Mouse (Mus musculus) frontal cortex, postnatal 14 days (tissue): Measurements from ENCODE around the gene Ifngr1.

Experiments
- DNase-seq, 2 experiments: peaks; one replicate each; pipeline ENCODE4 v3.0.0; 2022; ENCODE audit warnings: low spot score in 2 of 2

The Ifngr1 gene

DNA sequence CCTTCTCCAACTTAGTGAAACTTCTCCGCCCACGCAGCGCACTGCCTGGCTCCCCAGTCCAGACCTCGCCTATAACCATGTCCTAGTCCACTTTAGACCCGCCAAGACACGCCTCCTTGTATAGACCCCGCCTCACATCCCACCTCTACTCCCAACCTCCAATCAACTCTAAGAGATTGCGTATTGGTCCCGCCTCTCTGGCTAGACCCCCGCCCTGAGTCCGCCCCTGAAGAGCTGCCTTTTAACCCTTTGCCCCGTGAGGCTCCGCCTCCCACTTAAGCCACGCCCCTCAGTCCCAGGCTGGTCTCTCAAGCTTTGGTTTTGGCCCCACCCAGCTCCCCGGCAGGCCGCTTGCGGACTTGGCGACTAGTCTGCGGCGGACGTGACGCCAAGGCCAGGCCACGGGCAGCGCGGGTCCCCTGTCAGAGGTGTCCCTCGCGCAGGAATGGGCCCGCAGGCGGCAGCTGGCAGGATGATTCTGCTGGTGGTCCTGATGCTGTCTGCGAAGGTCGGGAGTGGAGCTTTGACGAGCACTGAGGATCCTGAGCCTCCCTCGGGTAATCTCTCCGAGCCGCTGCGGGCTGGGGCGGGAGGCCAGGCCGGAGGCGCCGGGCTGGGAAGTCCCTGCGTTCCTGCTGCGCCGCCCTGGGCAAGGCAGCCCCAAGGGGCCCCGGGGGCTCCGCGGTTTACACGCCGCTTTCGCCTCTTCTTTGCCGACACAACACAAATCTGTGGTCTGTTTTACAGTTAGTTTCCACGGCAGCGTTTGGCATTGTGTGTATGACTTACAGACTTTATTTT, at the start of gene Ifngr1:
Ifngr1 (plus strand) TSS at position 309 of the 801 bp plus-strand sequence.
- DNase-seq, result peak; percentile 94

DNA sequence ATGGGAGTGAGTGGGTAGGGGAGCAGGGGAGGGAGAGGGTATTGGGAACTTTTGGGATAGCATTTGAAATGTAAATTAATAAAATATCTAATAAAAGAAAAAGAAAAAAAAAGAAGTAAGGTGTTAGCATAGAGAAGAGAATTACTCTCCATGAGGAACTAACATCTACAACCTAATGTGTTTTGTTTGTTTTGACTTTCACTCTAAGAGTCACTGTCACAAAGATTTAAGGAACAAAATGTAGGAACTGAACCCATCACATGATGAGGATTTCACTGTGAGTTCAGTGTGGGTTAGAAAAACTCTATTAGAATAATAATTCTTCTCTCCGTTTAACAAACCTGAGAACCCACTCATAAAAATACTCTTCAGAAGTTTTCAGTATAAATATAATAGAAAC, 44.9 kb upstream of the Ifngr1 start:
- DNase-seq, result no peak

DNA sequence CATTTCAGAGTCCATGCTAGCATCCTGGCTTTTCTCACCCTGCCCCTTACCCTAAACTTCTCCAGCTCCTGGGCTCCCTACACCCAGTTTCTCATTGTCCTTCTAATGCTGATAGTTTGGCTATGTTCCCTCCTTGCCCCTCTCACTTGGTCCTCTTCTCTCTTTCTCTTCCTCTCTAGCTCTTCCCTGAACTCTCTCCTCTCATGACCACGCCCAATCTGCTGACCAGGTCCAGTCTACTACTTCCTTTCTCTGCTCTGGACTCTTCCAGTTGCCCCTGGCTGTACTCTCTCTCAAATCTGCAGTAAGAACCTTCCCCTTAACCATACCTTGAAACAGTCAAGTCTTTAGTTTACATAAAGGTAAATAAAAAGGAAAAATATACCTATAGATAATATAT, 43.7 kb upstream of the Ifngr1 start:
- no peak for DNase-seq

DNA sequence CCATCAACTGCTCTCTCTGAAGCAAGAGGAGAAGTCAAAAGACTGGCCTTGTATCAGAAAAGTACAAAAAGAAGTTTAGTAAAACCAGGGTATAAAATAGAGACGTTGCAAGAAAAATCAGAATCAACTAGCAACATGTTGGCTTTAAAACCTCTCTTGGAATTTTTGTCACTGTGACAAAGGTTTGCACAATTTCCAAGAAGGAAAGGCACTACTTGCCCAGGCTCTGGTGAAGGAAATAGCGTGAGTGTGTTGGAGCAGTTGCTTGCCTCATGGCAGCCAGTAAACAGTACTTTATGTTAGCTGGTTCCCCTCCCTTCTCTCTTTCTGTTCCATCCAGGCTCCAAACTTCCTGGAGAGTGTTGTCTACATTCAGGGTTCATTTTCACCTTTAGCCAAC, 43.3 kb upstream of the Ifngr1 start:
- no peak for DNase-seq

DNA sequence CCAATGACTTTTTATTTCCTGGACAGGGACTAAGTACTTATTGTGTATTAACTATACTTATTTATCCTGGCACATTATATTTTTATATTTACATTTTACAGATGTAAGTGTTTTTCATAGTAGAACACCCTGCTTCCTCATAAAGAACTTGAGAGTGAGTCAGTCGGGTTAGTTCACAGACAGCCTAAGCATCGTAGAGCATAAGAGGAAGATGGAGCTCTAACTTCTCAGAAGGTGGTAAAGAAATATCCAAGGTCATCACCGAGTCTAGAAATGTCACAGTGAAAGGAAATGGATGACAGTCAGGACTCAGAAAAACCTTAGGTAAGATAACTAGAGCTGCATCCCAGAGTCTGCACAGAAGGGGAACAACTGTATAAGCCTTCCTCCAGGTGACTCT, 40.2 kb upstream of the Ifngr1 start:
- no peak for DNase-seq

DNA sequence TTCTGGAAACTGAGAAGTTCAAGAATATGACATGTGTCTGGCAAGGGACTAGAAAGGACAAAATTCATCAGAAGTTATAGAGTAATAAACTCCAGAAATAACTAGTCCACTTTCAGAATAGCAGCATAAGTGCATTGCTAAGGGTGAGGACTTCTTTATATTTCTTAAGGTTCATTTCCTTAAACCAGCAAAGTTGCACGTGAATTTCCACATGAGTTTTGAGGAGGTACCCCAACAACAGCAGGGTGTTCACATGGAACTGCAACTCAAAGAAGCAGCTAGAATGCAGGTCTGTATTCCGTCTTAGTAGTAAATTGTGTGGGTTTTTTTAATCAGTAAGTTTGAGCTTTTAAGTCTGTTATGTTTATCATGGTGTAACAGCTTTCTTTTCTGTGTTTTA, 37.9 kb upstream of the Ifngr1 start:
- no peak for DNase-seq

DNA sequence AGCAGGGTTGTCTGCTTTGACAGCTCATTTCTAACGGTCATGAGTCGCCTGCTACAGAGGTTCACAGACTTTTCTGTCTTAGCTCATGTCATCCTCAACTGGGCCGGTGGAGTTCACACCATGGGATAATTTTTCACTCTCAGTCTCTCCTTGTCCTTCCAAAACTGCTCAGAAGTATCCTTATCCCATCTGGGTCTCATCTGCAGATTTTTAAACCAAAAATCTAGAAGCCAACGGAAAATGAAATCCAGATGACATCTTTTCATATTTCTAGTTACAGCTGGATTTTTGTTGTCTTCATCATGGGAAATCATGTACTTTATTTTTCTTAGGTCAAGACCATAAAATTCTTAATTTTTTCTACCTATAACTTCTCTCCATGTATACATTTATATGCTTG, 34.1 kb upstream of the Ifngr1 start:
- DNase-seq, result no peak

DNA sequence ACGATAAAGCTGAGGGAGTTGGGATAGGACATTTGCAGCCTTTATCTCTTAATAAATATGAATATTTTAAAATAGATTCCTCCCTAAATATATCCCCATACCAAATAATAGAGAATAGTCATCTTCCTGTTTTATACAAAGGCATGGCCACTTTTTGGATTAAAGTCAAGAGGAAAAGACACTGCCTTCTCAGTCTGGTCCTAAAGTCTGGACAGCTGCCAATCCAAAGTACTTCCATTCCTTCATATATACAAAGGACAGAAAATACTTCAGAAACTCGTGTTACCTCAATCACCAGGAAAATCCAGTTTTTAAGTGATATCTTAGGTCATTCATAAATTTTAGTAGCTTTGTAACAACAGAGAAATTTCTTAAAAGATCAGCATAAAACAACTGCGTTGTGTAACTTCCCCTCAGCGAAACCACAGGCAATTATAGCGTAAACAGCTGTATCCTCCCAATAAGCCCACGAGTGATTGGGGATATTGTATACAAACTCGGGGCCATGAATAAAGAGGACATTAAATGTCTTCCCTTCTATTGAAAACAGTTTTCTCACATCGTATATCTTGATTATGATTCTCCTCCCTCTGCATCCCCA, 32.1 kb upstream of the Ifngr1 start:
- no peak for DNase-seq

DNA sequence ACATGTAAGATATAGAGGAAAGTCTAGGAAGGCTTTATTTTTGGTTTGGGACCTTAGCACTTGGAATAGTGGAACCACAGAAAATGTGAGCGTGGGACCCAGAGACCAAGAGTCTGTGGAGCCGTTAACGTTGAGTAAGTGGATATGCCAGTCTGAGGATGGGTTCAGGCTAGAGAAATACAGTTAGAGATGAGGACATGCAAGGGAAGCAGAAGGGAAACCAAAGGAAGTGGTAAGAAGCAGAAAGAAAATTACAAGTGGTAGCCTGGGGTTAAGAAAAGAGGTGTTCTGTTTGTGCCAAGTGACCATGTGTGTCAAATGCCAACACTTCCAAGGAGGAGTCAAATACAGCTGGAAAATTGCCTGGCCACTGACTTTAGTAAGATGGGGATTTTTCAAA, 29.2 kb upstream of the Ifngr1 start:
- no peak for DNase-seq

DNA sequence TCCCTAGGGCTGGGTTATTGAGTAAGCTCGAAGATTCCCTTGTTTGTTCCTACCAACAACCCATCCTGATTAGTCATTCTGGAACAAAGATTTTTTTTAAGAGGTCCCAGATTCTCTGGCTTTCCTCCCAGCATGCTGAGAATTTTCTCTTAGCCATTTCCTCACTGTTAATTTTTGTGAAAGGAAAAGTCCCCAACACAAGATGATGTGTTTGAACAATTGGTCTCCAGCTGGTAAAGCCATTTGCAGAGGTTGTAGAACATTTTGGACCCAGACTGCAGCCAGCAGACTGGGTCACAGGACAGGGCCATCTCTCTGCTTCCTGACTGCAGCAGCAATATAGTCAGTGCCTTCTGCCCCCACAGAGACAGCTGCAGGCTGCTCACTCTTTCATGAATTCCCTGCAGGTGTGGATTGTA, 28.3 kb upstream of the Ifngr1 start:
- no peak for DNase-seq

DNA sequence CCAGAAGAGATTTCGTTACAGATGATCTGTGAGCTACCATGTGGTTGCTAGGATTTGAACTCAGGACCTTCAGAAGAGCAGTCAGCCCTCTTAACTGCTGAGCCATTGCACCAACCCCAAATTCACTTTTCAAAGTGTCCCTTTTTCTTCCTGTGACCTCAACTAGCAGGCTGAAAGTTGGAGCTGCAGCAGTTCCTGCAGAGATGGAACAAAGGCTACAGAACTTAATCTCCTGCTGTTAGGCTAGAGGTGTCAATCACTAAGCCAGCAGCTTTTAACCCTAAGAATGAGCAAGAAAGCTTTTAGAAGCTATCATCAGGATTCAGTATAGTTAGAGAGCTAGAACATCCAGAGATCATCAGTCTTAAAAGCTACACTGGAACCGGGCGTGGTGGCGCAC, 24.3 kb upstream of the Ifngr1 start:
- no peak for DNase-seq

DNA sequence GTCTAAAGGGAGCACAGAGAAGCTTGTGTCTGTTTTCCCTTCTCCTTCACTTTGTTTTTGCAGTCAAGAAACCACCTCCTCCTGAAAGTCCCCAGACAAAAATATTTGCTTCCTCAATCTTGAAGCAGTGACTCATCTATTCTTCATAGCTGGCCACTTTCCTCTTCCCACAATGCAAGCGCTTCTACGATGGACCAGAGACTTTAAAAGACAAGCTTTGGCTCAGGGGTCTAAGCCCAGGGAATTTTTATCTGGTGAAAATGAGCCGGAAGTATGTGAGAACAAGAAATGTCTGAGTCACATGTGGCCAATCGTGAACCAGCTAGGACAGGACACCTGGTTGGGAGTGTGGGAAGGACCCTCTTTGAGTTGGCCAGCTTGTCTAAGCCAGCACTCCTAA, 21.5 kb upstream of the Ifngr1 start:
- no peak for DNase-seq

DNA sequence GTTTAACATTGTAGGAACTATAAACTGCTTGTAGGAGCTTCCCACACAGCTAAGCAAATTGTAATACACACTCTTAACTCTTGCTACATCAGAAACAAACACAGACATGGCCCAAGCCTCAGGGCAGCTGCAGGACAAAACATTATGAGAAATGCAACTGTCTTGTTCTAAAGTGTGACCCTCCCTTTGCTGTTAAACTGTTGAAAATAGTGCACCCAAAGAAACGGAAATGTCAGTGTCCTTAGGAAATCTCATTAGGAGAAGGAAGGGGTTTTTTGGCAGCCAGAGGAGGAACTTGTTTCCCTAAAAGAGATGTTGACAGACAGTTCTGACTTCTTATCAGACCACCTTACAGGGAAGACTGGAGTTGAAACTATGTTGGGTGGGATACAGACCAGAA, 21.0 kb upstream of the Ifngr1 start:
- DNase-seq, result no peak

DNA sequence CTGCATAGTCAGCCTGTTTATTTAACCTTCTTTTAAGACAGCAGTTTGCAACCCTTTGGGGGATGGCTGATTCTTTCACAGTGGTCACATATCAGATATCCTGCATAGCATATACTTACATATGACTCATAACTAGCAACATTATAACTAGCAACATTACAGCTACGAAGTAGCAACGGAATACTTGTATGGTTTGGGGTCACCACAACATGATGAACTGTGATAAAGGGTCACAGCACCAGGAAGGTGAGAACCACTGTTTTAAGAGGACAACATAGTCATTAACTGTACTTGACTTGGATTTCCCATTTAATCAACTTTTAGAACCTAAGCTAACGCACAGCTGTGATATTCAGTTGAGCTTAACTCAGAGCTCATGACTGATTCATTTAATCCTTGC, 14.2 kb upstream of the Ifngr1 start:
- DNase-seq, result no peak

DNA sequence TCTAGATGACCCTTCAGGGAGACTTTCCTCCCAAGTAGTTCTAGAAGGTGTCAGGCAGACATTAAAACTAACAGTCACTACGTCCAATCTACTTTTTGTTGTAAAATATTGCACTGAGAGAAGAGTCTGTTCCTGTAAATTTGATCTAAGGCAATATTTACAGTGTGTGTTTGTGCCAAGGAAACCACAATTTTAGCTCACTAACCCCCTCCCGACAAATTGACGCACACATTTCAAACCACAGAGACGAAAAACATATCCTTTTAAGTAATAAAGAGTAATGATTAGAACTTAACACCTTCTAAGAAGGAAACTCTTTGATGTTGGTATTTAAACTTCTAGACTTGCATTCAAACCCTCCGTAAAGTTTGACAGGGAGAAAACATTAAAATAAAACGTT, 13.7 kb upstream of the Ifngr1 start:
- DNase-seq, result no peak

DNA sequence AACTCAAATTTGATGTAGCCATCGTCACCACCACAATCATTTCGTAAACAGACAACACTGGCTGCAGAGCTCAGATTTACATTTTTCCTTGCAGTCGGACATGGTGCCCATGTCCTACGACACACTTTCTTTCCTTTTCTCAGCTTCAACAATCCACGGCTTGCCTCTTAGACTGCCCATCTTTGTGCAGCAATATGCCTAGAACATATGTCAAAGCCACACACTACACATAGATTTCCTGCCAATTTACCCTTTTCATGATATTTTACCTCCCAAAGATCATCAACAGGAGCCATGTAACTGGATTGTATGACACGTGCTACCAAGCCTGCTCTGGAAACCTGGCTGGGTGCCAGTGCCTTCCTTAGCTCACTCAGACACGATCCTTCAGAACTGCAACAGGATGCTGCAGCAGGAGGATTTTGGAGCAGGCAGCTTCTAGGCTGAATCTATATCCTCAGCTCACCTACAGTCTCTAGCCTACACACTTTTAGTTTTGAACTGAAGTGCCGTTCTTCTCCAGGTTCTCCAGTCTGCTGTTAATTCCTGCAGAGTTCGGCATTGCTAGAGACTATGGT, 13.3 kb upstream of the Ifngr1 start:
- DNase-seq, result peak; percentile 25 to 31

DNA sequence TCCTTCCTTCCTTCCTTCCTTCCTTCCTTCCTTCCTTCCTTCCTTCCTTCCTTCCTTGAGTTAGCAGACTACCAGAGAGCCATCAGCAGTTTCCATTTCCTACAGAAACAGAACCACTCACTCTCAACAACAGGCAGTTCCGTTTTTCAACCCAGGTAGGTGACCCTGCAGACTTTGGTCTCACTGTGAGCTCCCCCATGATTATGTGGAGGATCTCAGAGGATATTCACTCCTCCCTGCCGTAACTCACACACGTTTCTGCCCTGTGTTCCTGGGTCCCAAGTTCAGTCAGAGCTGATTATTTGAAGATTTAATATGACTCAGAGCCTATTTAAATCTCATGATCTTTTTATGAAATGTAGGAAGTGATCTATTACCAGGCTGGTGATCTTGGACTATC, 11.1 kb upstream of the Ifngr1 start:
- DNase-seq, result no peak

DNA sequence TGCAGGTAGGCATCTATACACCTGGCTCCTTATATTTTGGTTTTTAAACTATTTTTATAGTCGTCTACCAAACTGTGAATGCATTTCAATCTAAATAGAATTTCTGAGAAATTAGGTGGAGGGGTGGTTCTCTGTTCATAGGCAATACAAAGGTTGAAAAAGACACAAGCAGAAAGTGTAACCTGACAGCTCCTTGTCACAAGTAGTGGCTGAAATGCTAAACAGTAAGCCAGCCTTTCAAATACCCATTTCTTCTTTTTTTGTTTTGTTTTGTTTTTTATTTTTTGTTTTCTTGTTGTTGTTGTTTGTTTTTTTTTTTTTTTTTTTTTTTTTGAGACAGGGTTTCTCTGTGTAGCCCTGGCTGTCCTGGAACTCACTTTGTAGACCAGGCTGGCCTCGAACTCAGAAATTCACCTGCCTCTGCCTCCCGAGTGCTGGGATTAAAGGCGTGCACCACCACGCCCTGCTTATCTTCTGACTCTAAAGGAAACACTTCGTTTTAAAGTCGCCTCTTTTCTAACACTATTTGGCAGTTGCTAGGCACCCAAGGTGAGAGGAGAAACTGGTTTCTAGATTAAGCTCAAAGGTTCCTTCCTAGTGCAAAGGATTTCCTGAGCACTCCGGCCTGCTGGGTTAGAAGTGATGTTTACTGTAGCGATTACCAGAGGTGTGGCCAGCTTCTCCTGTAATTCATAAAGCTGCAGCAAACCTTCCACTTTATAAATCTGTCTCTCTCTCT, 9.7 kb upstream of the Ifngr1 start:
- no peak for DNase-seq

DNA sequence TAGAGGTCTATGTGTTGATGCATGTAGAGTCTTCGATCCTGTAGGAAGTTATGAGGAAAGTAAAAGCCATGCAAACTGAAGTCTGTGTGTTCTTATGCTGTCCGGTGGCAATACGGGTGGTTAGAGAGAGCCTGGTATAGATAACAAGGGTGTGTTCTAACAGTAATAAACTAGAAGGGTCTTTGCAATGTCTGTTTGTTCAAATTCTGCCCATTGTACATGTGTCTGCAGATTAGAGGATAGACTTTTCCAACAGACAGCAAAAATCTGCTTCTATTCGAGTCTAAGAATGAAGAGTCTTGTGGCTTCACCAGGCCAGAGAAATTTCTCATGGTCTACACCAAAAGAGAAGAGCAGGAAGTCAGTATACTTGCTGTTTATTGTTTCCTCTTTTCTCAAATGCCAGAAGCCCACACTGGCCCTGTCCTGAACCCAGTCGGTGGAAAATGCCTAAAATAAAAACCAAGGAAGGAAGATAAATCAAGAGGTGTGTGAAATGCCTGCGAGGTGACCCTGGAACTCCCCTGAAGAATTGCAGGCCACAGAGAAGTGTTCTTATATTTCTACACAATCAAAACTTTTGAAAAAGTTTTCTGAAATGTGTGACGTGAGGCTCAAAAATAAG, 8.8 kb upstream of the Ifngr1 start:
- DNase-seq, result no peak

DNA sequence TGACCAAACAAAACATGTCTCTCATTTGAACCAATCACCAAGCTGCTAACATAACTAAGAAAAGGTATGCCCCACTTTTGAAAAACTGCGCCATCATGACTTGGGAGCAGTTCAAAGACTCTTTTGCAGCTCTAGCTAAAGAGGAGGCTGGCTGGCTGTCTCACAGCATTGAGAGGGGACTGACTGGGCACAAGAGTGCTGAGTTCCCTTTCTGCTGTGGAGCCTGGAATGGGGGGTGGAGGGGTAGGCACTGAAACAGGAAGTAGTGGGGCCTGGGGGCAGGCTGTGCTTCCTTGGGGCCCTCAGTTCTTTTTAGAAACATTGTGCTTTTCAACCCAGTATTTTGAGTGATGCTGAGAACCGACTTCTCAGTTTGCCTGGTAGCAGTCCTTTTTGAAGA, 7.7 kb upstream of the Ifngr1 start:
- peak in 1 of 2 experiments; percentile 30 for DNase-seq

DNA sequence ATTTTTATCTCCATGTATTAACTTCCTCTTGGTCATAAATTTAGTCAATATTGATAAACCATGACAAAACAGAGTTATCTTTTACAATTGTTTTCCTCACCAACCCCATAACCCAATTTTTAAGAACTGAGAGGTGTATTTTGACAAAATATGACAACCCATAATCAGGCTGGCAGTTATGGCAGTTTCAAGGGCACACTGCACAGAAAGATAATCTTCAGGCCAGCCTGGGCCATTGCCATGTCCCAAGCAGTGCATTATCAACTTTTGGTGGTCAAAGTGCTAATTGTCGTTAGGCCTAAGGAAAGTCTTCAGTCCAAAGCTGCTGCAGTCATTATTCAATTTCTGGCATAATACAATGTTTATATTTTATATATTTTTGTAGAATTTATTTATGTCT, 6.9 kb upstream of the Ifngr1 start:
- DNase-seq, result no peak

DNA sequence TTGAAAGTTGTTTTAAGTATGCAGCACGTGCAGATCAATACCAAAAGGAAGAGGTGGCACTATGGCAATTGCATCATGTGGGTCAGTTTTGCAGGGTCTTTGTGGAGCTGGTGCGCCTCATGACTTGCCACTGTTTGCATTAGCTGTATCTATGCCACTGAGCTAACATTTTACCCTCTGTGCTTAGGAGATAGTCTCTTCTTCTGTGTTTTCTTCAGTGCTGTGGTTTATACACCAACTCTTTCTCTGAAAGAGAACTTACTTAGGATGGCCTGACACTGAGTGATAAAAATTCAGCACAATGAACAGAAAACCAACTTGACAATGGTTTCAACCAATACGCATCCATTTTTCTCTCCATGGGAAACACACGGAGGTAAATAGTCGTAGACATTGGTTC, 5.9 kb upstream of the Ifngr1 start:
- DNase-seq, result no peak
